Mouse (Mus musculus) CH12.LX (cell line): ENCODE results near the gene Cbfa2t2.

Experiments used
- MAFK ChIP-seq: IDR thresholded peaks from 2 replicates; pipeline ENCODE4 v1.6.1; 2011; ENCODE audit warnings: low read length, improper control_type of control experiment; ENCODE audit not compliant: insufficient replicate concordance
- ZKSCAN1 ChIP-seq: IDR thresholded peaks from 2 replicates; pipeline ENCODE4 v1.6.1; 2012; ENCODE audit warnings: low read depth, inconsistent platforms, low read length, improper control_type of control experiment, borderline replicate concordance

GRCm38 (mm10) chr2:154434690-154435089 is 1.6 kb upstream of the Cbfa2t2 start:
- TF ChIP-seq MAFK (no peak), ZKSCAN1 (no peak)
